Mouse (Mus musculus) erythroblast, embryonic 14.5 days (primary cell): Measurements from ENCODE around the gene Frmd4a.

Experiments used
- GATA1 ChIP-seq: IDR thresholded peaks from 2 replicates; pipeline ENCODE4 v1.6.1; 2012; ENCODE audit warnings: low read length, inconsistent platforms, mixed read lengths
- TAL1 ChIP-seq: IDR thresholded peaks from 3 replicates; pipeline ENCODE4 v1.6.1; 2012; ENCODE audit warnings: low read length, inconsistent platforms, mixed read lengths

DNA sequence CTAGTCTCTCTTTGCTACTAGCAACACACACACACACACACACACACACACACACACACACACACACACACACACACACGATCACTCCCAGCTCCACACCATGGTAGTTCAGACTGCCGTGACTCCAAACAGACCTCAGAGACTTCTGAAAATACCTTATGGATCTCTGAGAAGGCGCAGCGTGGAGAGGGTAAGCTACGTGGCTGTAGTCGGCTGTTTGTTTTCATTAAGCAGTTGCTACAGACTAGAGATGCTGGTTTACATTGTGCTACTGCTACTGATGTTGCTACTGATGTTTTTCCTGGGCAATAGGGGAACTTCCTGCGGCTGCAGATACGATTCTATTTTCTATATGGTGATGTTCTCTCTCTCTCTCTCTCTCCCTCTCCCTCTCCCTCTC, 283.3 kb downstream of the Frmd4a start:
- TF ChIP-seq TAL1 (no peak), GATA1 (no peak)
